Mouse (Mus musculus) layer of hippocampus, adult 9-10 months (tissue): ENCODE results near the gene Nsrp1.

Source experiments
- DNase-seq: peaks from one replicate; pipeline ENCODE4 v3.0.0; 2022; ENCODE audit warnings: low spot score

Gene Nsrp1

DNA sequence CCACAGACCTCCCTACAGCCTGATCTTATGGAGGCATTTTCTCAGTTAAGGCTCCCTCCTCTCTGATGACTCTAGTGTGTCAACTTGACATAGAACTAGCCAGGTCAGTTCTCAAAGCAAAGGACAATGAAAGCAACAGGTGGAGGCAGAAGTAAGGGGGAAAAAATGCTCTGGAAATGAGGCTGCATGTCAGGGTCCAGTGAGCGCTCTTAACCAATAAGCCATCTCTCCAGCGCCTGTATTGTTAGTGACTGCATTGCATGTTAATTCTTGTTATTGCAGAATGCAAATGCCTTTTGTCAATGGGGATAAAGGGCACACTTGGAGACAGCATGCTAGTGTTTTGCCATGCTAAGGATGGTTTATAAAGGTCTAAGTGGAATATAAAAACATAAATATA, 35.4 kb downstream of the Nsrp1 start:
- DNase-seq = no peak

- no peak for DNase-seq
Observed at GRCm38 (mm10) chr11:77041891-77042290, 36.3 kb downstream of the Nsrp1 start.

GRCm38 (mm10) chr11:77031151-77031934, 46.9 kb downstream of the Nsrp1 start:
- DNase-seq = no peak

DNA sequence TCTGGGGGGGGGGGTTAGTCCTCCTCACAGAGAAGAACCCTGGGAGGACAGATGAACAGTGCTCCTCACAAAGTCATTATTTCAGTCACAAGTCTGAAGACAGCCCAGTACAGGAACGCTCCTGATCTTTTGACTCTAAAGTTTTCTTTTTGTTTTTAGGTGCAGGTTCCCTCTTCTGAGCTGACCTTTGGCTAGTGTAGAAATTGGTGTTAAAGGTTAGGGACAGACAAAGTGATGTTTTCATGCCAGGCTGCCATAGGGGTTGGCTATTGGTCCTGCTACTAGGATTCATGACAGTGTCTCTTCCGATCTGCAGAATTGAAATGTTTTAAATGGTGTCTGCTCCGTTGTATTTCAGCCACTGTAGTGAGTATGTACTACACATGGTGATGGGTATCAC, 50.1 kb downstream of the Nsrp1 start:
- DNase-seq = no peak

DNA sequence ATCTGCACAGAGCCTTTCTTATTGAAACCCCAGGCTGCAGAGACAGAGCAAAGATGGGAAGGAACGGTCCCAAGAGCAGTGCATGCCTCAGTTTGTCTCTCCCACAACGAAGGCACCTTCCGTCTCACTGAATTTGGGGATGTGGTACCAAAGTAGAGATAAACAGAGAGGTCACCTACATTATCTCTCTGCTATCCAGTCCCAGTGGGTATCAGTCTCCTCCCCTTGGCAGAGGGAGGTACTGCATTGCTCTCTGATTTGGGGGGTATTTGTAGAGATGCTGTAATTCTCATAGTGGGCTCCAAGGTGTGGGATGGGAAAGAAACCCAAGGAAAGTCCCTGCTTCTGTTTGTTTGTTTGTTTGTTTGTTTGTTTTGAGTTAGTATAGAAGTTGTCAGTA, 51.7 kb downstream of the Nsrp1 start:
- no peak for DNase-seq

- no peak for DNase-seq
Observed at GRCm38 (mm10) chr11:77021749-77022396, 56.4 kb downstream of the Nsrp1 start.

- DNase-seq = no peak
Observed at GRCm38 (mm10) chr11:77019539-77019938, 58.7 kb downstream of the Nsrp1 start.

DNA sequence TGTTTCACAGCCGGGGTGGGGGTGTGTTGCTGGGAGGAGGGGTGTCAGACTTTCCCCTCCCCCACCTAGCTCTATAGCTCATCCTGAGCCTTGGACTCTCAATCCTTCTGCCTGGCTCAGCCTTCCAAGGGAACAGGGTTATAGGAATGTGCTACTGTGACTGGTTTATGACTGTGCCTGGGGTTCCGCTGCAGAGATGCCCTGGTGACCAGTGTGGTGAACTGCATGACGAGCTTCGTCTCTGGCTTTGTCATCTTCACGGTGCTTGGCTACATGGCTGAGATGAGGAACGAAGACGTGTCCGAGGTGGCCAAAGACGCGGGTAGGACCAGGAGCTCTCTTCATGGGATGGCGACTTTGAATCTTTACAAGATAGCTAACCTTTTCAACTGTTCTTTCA, 60.2 kb downstream of the Nsrp1 start:
- DNase-seq = no peak

- DNase-seq = no peak
Observed at GRCm38 (mm10) chr11:77010762-77011475, 67.3 kb downstream of the Nsrp1 start.

GRCm38 (mm10) chr11:77009069-77010025, 68.9 kb downstream of the Nsrp1 start:
- no peak for DNase-seq

- no peak for DNase-seq
Observed at GRCm38 (mm10) chr11:77006616-77007015, 71.6 kb downstream of the Nsrp1 start.

DNA sequence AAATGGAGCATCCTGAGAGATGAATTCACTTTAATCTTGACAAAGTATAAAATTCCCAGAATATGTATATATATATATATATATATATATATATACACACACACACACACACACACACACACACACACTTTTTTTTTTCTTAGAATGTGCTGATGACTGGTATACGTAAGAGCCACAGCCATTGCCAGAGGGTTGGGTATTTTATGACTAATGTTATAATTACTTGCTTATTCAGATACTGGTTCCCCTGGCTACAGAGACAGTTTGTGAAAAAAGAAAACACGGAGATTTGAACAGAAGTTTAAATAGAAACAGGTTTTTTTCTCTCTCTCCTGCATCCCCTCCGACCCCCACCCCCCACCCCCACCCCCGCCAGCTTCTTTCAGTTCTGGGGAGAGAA, 72.4 kb downstream of the Nsrp1 start:
- no peak for DNase-seq

DNA sequence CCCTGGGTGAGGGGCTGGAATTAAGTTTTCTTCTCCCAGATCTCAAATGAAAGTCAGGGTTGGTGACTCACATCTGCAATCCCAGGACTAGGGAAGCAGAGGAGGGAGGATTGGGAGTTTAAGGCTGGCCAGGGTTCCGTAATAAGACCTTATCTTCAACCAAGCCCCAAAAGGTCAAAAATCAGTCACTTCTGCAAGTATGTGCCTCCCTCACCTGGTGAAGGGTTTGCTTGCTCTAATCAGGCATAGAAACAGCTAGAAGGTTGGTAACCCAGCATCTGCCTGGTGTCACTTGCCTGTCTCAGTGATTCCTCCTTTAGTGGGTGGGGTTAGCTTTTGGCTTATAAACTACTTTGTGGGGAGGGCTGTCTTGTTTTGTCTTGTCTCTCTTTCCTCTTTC, 75.9 kb downstream of the Nsrp1 start:
- no peak for DNase-seq

DNA sequence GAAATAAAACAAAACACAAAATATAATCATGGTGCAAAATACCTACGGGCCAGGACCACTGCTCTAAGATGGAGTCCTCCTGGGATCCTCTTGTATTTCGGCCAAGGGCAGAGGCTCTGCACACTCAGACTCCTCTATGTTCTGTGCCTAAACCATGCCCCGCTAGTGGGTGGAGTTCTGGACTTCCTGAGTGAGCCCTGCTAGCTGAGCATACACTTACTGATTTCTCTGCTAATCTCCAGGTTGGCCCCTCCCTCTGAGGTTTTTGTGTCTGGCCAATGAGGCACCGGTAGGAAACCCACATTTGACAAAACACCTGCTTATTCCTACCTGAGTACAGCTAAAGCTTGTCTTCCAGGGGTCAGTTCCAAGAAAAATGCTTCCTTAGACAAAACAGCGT, 77.5 kb downstream of the Nsrp1 start:
- no peak for DNase-seq

GRCm38 (mm10) chr11:76998705-76999226, 79.5 kb downstream of the Nsrp1 start:
- no peak for DNase-seq

GRCm38 (mm10) chr11:76997916-76998704, 80.1 kb downstream of the Nsrp1 start, which contains the start of gene Slc6a4:
Gene Slc6a4, plus strand, starts transcription at chr11:76998603.
- no peak for DNase-seq

- no peak for DNase-seq
Observed at GRCm38 (mm10) chr11:76997305-76997704, 80.9 kb downstream of the Nsrp1 start.

DNA sequence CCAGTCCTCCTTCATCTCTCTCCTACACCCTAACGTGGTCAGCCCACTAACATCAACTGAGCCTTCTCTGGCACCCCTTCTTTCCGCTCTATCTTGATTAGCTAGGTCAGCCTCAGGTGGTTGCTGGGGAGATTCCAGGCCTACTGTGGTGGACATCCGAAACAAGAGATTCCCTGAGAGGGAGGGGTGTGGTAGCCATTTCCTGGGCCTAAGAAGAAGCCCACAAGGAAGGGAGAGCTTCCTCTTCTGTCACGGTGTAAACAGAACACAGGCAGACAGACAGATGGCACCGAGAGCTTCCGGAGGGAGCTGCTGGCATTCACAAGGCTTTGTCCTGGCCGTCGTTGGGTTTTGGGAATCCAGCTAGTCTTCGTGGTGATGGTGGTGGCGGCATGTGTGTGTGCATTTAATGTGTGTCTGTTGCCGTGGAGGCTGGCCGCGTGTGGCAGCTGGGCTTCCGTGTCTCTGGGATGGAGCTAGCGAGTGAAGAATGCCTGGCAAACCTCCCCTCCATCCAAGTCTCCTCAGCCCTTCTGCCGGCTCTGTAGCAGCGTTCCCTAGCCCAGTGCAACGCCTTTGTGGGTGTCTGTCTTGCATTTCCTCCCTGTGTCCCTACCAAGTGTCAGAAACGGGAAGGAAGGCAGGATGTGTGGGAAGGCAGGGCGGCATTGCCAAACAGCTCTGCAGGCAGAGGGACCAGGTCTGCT, 82.1 kb downstream of the Nsrp1 start:
- DNase-seq = no peak
